Mouse (Mus musculus): ENCODE data around the gene Uri1. TPM values are rescaled to one million over a fixed set of nuclear protein-coding genes. Genes with fewer than 3 reads are reported as not detected.

Uri1 gene
- total RNA-seq (2023), result 45.3 TPM

DNA sequence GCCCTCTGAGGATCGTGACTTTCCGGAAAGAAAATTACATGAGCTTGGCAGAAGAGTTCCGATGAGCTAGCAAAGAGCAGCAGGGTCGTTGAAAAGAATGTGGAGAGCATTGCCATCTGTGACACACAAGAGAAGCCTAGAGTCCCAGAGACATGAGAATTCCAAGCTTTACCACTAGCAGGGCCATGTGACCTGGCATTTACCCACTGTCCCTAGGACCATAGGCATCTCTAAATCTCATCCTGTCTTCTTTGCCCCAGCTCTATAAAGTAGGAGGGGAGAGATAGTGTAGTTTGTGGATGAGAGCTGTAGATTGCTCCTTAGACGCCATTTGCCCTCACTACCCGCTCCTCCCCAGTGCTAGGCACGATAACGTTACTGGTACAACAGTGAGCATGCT is at the start of gene Uri1:
TSS of gene Uri1 (minus strand) at position 101 of the 400 bp plus-strand sequence.

Other genes with a start within 250 kb of the Uri1 start
- gene Zfp536, start 249.9 kb downstream of the Uri1 start, total RNA-seq (2023), result 1.2 TPM
- gene Ccne1, start 84.0 kb upstream of the Uri1 start, total RNA-seq (2023), result 4.2 TPM
- 23.2 TPM for gene 1600014C10Rik, start 159.7 kb upstream of the Uri1 start, total RNA-seq (2023)
- gene Plekhf1, start 204.5 kb upstream of the Uri1 start, total RNA-seq (2023), result not detected
- gene Pop4, start 247.9 kb upstream of the Uri1 start, total RNA-seq (2023), result 49.0 TPM